Mouse (Mus musculus): ENCODE measurements at regions not wholly inside any gene's neighbourhood (a gene's known extent, or its start where the extent isn't known, plus 50 kb on each side); places are given as distances from the start of the nearest gene placed in this dataset.
"Not testable (repeated sequence)": the region's sequence is repeated elsewhere in the genome, so short reads cannot be mapped to it uniquely, and the experiment has no call there.

DNA sequence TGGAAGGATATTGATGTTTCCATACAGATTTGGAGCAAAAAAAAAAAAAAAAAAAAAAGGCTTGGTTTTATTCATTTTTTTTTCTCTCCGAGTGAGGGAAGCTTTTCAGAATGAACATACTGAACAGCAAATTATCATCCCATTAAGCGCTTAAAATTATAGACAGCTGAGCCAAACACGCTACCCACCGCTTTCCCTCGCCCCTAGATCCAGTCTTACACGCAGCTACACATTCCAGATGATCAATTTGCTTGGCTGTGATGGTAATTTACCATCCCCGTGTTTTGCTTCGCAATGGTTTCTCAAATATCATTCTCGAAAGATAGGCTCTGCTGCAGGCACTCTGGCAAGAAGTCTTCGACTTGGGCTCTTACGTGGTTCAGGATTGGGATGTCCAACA lies 192.3 kb upstream of the Gm10131 start:
- Histone ChIP-seq H3K36me3 (ENCODE audit: control insufficient read depth, insufficient read depth, low read length) (no peaks in the 10 kb centered on the region), H3K27me3 (ENCODE audit: control insufficient read depth, insufficient read depth, low read length) (no peaks in the 10 kb centered on the region), H3K27ac (ENCODE audit: low read length) (no peak overlapping the region), H3K4me1 (ENCODE audit: control insufficient read depth, insufficient read depth, low read length) (no peaks in the 10 kb centered on the region; the same call in 1 of the 2 replicates), H3K9me3 (ENCODE audit: control insufficient read depth, low read depth, low read length) (no peaks in the 10 kb centered on the region), H3K4me2 (replicated peaks; ENCODE audit: low read depth, low read length) (no peak overlapping the region), H3K4me3 (ENCODE audit: low read depth, low read length) (no peak overlapping the region), H3K9ac (replicated peaks; ENCODE audit: low read depth, low read length) (no peak overlapping the region)
- 86% methylated on average over 11 of the region's 11 CpGs for WGBS
- ATAC-seq (ENCODE audit: insufficient number of reproducible peaks, insufficient read depth, low FRiP score, low read depth), result no peak

DNA sequence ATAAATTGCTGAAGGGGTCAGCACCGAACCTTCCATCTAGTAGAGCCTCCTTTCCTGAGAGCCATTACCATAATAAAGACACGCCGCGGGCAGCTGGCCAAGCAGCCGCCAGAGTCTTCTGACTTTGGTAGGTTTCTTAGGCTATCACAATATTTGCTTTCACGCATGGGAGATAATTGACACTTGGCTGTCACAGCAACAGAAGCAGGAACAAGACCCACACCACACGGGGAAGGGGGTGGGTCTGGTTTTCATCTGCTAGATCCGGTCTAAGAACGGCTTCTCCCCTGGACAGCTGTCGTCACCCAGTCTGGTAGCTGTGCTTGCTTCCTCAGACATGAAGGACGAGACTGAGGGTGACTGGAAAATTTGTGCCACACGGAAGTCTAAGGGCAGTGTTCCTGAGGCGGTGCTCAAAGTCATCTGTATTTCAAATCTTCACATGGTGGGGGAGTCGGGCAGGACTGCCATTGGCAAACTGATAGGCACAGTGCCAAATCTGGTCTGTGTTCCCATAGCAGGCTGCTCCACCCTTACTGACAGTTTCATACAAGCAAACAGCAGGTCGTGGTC lies 188.9 kb upstream of the Gm10131 start:
- H3K9ac ChIP-seq (replicated peaks; ENCODE audit: low read depth, low read length), result no peak overlapping the region
- H3K9me3 ChIP-seq (ENCODE audit: control insufficient read depth, low read depth, low read length), result no peaks in the 10 kb centered on the region
- no peaks in the 10 kb centered on the region for H3K4me1 ChIP-seq (ENCODE audit: control insufficient read depth, insufficient read depth, low read length)
- H3K27me3 ChIP-seq (ENCODE audit: control insufficient read depth, insufficient read depth, low read length), result no peaks in the 10 kb centered on the region
- 54% methylated on average over 15 of the region's 15 CpGs for WGBS
- no peak overlapping the region for H3K4me3 ChIP-seq (ENCODE audit: low read depth, low read length)
- no peak for ATAC-seq (ENCODE audit: insufficient number of reproducible peaks, insufficient read depth, low FRiP score, low read depth)
- no peak overlapping the region for H3K4me2 ChIP-seq (replicated peaks; ENCODE audit: low read depth, low read length)
- H3K36me3 ChIP-seq (ENCODE audit: control insufficient read depth, insufficient read depth, low read length), result no peaks in the 10 kb centered on the region
- no peak overlapping the region for H3K27ac ChIP-seq (ENCODE audit: low read length)

DNA sequence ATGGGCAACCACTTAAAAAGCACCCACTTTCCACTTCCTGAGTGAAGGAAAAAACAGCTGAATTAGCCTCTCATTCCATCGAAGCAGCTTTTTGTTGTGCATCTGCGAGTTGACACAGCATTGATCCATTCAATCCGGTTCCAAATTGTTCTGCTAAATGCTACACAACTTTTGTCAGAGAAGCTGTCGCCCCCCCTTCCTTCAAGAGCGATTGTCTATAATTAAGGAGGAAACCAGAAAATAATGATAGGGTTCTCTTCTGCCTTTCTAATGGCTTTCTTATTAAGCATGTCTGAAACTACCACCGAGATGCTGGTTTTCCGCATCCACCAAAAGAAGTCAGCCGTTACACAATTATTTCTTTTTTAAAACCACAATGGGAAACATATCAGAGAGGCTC lies 183.2 kb upstream of the Gm10131 start:
- Histone ChIP-seq H3K9me3 (ENCODE audit: control insufficient read depth, low read depth, low read length) (peaks cover 6% of the 10 kb centered on the region; the same call in 1 of the 2 replicates), H3K9ac (replicated peaks; ENCODE audit: low read depth, low read length) (no peak overlapping the region), H3K4me1 (ENCODE audit: control insufficient read depth, insufficient read depth, low read length) (no peaks in the 10 kb centered on the region), H3K4me2 (replicated peaks; ENCODE audit: low read depth, low read length) (no peak overlapping the region), H3K27ac (ENCODE audit: low read length) (no peak overlapping the region), H3K36me3 (ENCODE audit: control insufficient read depth, insufficient read depth, low read length) (no peaks in the 10 kb centered on the region), H3K4me3 (ENCODE audit: low read depth, low read length) (no peak overlapping the region), H3K27me3 (ENCODE audit: control insufficient read depth, insufficient read depth, low read length) (no peaks in the 10 kb centered on the region)
- 92% methylated on average over 8 of the region's 8 CpGs for WGBS
- no peak for ATAC-seq (ENCODE audit: insufficient number of reproducible peaks, insufficient read depth, low FRiP score, low read depth)

DNA sequence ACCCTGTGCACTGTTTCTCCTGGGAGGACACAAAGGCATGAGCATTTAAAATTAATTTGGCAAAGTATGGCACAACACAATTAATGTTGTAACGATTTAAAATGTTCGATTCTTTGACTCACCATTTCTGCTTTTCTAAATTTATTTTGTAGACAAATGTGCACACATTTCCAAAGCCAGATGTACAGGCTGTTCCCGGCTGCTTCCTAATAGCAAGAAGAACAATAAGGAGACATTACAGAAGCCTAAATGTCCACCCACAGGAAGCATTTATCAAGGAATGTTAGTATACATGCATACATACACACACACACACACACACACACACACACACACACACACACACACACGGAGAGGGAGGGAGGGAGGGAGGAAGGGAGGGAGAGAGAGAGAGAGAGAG lies 179.1 kb upstream of the Gm10131 start:
- H3K4me2 ChIP-seq (replicated peaks; ENCODE audit: low read depth, low read length), result no peak overlapping the region
- no peaks in the 10 kb centered on the region for H3K4me1 ChIP-seq (ENCODE audit: control insufficient read depth, insufficient read depth, low read length)
- no peaks in the 10 kb centered on the region for H3K27me3 ChIP-seq (ENCODE audit: control insufficient read depth, insufficient read depth, low read length)
- H3K27ac ChIP-seq (ENCODE audit: low read length), result no peak overlapping the region
- H3K4me3 ChIP-seq (ENCODE audit: low read depth, low read length), result no peak overlapping the region
- no peaks in the 10 kb centered on the region for H3K36me3 ChIP-seq (ENCODE audit: control insufficient read depth, insufficient read depth, low read length)
- 81% methylated on average over 4 of the region's 4 CpGs for WGBS
- no peak for ATAC-seq (ENCODE audit: insufficient number of reproducible peaks, insufficient read depth, low FRiP score, low read depth)
- H3K9ac ChIP-seq (replicated peaks; ENCODE audit: low read depth, low read length), result no peak overlapping the region
- peaks cover 6% of the 10 kb centered on the region; the same call in 1 of the 2 replicates for H3K9me3 ChIP-seq (ENCODE audit: control insufficient read depth, low read depth, low read length)

DNA sequence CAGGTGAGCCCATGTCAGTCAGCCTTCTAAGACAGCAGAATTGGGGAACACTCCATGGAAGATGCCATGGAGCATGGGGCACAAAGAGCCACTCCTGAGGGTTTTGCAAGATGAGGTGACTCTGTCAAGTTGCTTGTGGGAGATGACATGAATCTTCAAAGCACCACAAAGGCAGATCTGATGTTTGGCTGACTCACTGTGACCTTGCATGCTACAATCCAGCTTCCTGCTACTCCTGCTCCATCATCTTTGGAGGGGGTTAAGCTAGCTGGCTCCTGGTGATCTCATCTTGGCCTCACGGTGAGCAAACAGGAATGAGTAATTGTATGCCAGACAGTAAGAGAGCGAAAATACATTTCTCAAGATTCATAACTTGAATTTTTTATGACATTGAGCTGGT lies 176.3 kb upstream of the Gm10131 start:
- WGBS, result 41% methylated on average over 2 of the region's 2 CpGs
- H3K27ac ChIP-seq (ENCODE audit: low read length), result no peak overlapping the region

DNA sequence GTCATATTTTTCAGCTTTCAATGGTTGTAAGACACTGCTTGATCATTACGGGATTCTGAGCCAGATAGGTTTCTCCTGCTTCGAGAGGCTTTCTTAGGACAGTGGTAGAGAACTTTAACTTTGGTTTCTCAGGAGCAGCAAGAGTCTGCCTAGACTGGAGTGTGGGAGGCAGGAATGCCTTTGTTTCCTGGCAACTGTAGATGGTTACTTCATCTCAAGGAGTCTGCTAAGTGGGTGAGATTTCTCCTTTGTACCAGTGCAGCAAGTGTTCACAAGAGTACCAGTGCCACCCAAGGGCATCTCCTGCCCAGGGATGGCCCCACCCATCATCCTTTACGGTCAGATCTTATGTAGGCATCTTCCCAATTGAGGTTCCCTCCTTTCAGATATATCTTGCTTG lies 173.0 kb upstream of the Gm10131 start:
- no peaks in the 10 kb centered on the region for H3K4me1 ChIP-seq (ENCODE audit: control insufficient read depth, insufficient read depth, low read length)
- no peak for ATAC-seq (ENCODE audit: insufficient number of reproducible peaks, insufficient read depth, low FRiP score, low read depth)
- 90% methylated on average over 3 of the region's 3 CpGs for WGBS
- no peaks in the 10 kb centered on the region for H3K9me3 ChIP-seq (ENCODE audit: control insufficient read depth, low read depth, low read length)
- H3K27ac ChIP-seq (ENCODE audit: low read length), result no peak overlapping the region
- H3K4me2 ChIP-seq (replicated peaks; ENCODE audit: low read depth, low read length), result no peak overlapping the region
- no peak overlapping the region for H3K4me3 ChIP-seq (ENCODE audit: low read depth, low read length)
- no peaks in the 10 kb centered on the region for H3K27me3 ChIP-seq (ENCODE audit: control insufficient read depth, insufficient read depth, low read length)
- H3K9ac ChIP-seq (replicated peaks; ENCODE audit: low read depth, low read length), result no peak overlapping the region
- H3K36me3 ChIP-seq (ENCODE audit: control insufficient read depth, insufficient read depth, low read length), result no peaks in the 10 kb centered on the region

More for the DNA sequence above, 176.3 kb upstream of the Gm10131 start:
- no peaks in the 10 kb centered on the region for H3K9me3 ChIP-seq (ENCODE audit: control insufficient read depth, low read depth, low read length)
- H3K4me1 ChIP-seq (ENCODE audit: control insufficient read depth, insufficient read depth, low read length), result no peaks in the 10 kb centered on the region
- H3K4me2 ChIP-seq (replicated peaks; ENCODE audit: low read depth, low read length), result no peak overlapping the region
- no peak for ATAC-seq (ENCODE audit: insufficient number of reproducible peaks, insufficient read depth, low FRiP score, low read depth)
- no peaks in the 10 kb centered on the region for H3K36me3 ChIP-seq (ENCODE audit: control insufficient read depth, insufficient read depth, low read length)
- H3K4me3 ChIP-seq (ENCODE audit: low read depth, low read length), result no peak overlapping the region
- no peaks in the 10 kb centered on the region for H3K27me3 ChIP-seq (ENCODE audit: control insufficient read depth, insufficient read depth, low read length)
- no peak overlapping the region for H3K9ac ChIP-seq (replicated peaks; ENCODE audit: low read depth, low read length)

DNA sequence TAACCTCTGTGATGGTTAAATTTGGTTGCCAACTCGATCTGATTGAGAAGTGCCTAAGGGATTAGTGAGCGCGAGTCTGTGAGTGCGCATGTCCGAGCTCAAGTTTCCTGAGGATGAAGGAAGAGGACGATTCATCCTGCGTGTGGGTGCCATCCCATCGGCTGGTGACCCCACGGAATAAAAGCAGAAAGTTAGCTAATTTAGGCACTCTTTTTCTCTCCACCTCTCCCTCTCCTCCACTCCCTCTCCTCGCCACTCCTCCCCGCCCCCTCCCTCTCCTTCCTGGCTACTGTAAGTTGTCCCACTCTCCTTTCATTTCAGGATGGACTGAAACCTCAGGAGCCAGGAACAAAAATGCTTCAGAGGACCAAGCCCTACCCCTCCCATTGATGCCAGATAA lies 168.9 kb upstream of the Gm10131 start:
- Histone ChIP-seq H3K4me2 (replicated peaks; ENCODE audit: low read depth, low read length) (peak overlapping the region; percentile 23; the same call in 1 of the 2 replicates), H3K36me3 (ENCODE audit: control insufficient read depth, insufficient read depth, low read length) (no peaks in the 10 kb centered on the region), H3K27me3 (ENCODE audit: control insufficient read depth, insufficient read depth, low read length) (no peaks in the 10 kb centered on the region), H3K27ac (ENCODE audit: low read length) (no peak overlapping the region), H3K9ac (replicated peaks; ENCODE audit: low read depth, low read length) (no peak overlapping the region), H3K4me3 (ENCODE audit: low read depth, low read length) (0 out of 2 replicates have a peak overlapping the region, but pooled peaks have one; percentile 1), H3K4me1 (ENCODE audit: control insufficient read depth, insufficient read depth, low read length) (no peaks in the 10 kb centered on the region), H3K9me3 (ENCODE audit: control insufficient read depth, low read depth, low read length) (no peaks in the 10 kb centered on the region)
- ATAC-seq (ENCODE audit: insufficient number of reproducible peaks, insufficient read depth, low FRiP score, low read depth), result no peak
- WGBS, result 14% methylated on average over 11 of the region's 11 CpGs

DNA sequence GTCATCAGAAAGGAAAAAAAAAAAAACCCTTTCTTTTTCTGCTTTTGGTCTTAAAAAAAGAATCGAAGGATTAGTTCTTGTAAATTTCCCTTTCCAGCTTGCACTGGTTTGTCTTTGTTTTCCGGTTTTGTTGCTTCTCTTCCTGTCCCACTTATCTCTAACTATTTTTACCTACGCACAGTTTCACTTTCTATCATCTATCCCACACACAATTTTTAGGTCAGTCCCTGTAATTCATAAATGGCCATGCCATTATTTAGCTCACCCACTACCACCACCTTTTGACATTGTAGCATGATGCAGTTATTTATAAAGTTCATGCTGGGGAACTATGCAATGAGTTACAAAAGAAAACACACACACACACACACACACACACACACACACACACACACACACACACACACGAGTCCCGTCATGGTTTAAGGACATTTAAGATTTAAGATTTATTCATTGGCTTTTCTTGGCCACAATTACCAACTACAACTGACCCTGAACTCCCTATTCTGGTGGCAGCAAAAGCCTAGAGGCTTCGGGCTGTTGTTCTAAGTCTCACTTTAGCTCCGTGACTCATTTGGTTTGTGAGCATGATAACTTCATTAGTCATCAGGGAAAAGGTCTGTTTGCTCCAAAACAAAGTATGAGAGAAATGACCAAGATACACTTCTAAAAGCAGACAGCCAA lies 164.6 kb upstream of the Gm10131 start:
- H3K27me3 ChIP-seq (ENCODE audit: control insufficient read depth, insufficient read depth, low read length), result no peaks in the 10 kb centered on the region
- no peak overlapping the region for H3K4me2 ChIP-seq (replicated peaks; ENCODE audit: low read depth, low read length)
- WGBS, result 76% methylated on average over 7 of the region's 7 CpGs
- H3K36me3 ChIP-seq (ENCODE audit: control insufficient read depth, insufficient read depth, low read length), result no peaks in the 10 kb centered on the region
- H3K9ac ChIP-seq (replicated peaks; ENCODE audit: low read depth, low read length), result no peak overlapping the region
- ATAC-seq (ENCODE audit: insufficient number of reproducible peaks, insufficient read depth, low FRiP score, low read depth), result no peak
- no peaks in the 10 kb centered on the region for H3K4me1 ChIP-seq (ENCODE audit: control insufficient read depth, insufficient read depth, low read length)
- no peak overlapping the region for H3K27ac ChIP-seq (ENCODE audit: low read length)
- no peak overlapping the region for H3K4me3 ChIP-seq (ENCODE audit: low read depth, low read length)
- H3K9me3 ChIP-seq (ENCODE audit: control insufficient read depth, low read depth, low read length), result no peaks in the 10 kb centered on the region

DNA sequence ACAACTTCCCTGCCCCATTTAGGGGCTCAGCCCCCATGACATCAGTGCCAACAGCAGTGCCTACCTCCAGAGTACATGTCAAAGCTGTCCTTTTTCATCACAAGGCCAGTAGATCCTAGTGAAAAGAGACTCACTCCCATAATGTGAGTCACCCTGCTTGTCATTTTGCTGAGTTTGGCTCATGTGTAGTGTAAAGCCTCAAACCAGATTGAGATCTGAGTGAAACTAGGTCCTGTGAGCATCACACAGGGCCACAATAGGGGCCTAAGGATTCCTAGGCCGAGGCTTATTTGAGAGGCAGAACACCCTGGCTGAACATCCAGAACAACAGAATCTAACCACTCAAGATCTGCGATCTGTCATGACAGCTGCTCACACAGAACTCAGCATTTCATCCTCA lies 163.3 kb upstream of the Gm10131 start:
- 88% methylated on average over 2 of the region's 2 CpGs for WGBS
- H3K4me3 ChIP-seq (ENCODE audit: low read depth, low read length); ATAC-seq (ENCODE audit: insufficient number of reproducible peaks, insufficient read depth, low FRiP score, low read depth); H3K27me3 ChIP-seq (ENCODE audit: control insufficient read depth, insufficient read depth, low read length); H3K36me3 ChIP-seq (ENCODE audit: control insufficient read depth, insufficient read depth, low read length); H3K9me3 ChIP-seq (ENCODE audit: control insufficient read depth, low read depth, low read length); H3K4me2 ChIP-seq (replicated peaks; ENCODE audit: low read depth, low read length); H3K4me1 ChIP-seq (ENCODE audit: control insufficient read depth, insufficient read depth, low read length); H3K9ac ChIP-seq (replicated peaks; ENCODE audit: low read depth, low read length); H3K27ac ChIP-seq (ENCODE audit: low read length): not testable (repeated sequence)
